Mouse (Mus musculus) cortical plate, adult 2 months (tissue): ENCODE measurements around the gene Fmnl2.

Experiments
- CTCF ChIP-seq: fragments of 200-500 bp; IDR thresholded peaks from 2 replicates; pipeline ENCODE4 v1.5.1; 2011; ENCODE audit warnings: mild to moderate bottlenecking, control low read depth, low read length; ENCODE audit not compliant: insufficient read depth; ENCODE audit errors: extremely low read depth
- POLR2A ChIP-seq: fragments of 200-500 bp; IDR thresholded peaks from 2 replicates; pipeline ENCODE4 v1.6.1; 2011; ENCODE audit warnings: mild to moderate bottlenecking, low read length, control low read depth; ENCODE audit not compliant: insufficient read depth; ENCODE audit errors: extremely low read depth

- TF ChIP-seq POLR2A (no peak), CTCF (no peak)
These were observed 116.4 kb downstream of the Fmnl2 start for GRCm38 (mm10) chr2:52974056-52974455.
